Mouse (Mus musculus) forebrain, postnatal 0 days (tissue): ENCODE measurements around the gene Unc45b. TPM values are rescaled to one million over a fixed set of nuclear protein-coding genes. Genes with fewer than 3 reads are reported as not detected.

Experiments
- ATAC-seq: fragments of 200-750 bp; cut with Nextera tagmentation; 2 replicates; pipeline ENCODE4 v1.8.0; 2017; ENCODE audit warnings: mild to moderate bottlenecking, moderate library complexity
- DNase-seq: peaks from one replicate; pipeline ENCODE4 v3.0.0-alpha.2; 2015
- H3K27ac ChIP-seq: fragments of 300-500 bp; sonication (generic); 2 replicates; pipeline ENCODE4 v1.5.1; 2014; ENCODE audit warnings: low read depth, mild to moderate bottlenecking, antibody characterized with exemption, low read length, moderate library complexity, mixed read lengths
- H3K27me3 ChIP-seq: fragments of 300-500 bp; sonication (generic); 2 replicates; pipeline ENCODE4 v1.6.1; 2014; ENCODE audit warnings: mild to moderate bottlenecking, low read length, mixed read lengths; ENCODE audit not compliant: insufficient read depth
- H3K36me3 ChIP-seq: fragments of 300-500 bp; sonication (generic); 2 replicates; pipeline ENCODE4 v1.6.1; 2014; ENCODE audit warnings: mild to moderate bottlenecking, moderate library complexity; ENCODE audit not compliant: insufficient read depth
- H3K4me1 ChIP-seq: fragments of 300-500 bp; sonication (generic); 2 replicates; pipeline ENCODE4 v1.6.1; 2014; ENCODE audit warnings: antibody characterized with exemption; ENCODE audit not compliant: insufficient read depth
- H3K4me2 ChIP-seq: fragments of 300-500 bp; sonication (generic); 2 replicates; pipeline ENCODE4 v1.6.1; 2014; ENCODE audit warnings: low read depth, mild to moderate bottlenecking, moderate library complexity
- H3K4me3 ChIP-seq: fragments of 300-500 bp; sonication (generic); 2 replicates; pipeline ENCODE4 v1.5.1; 2014; ENCODE audit warnings: low read depth, low read length, mixed read lengths
- H3K9ac ChIP-seq: fragments of 300-500 bp; sonication (generic); 2 replicates; pipeline ENCODE4 v1.6.1; 2014; ENCODE audit warnings: mild to moderate bottlenecking
- H3K9me3 ChIP-seq: fragments of 300-500 bp; sonication (generic); 2 replicates; pipeline ENCODE4 v1.6.1; 2016; ENCODE audit warnings: low read length
- CTCF ChIP-seq: sonication (generic); IDR thresholded peaks from 2 replicates; pipeline ENCODE4 v1.5.1; 2016; ENCODE audit warnings: antibody characterized with exemption, control low read depth, low read depth
- WGBS: fragments of 180-500 bp; shearing (Covaris S2); extraction: QIAGEN DNeasy Blood & Tissue Kit; methylation state at CpG from one replicate; pipeline ENCODE4 v1.1.7; 2014; 5-methylcytosine and 5-hydroxymethylcytosine counted together
- polyA plus RNA-seq: library from polyadenylated mRNA; unstranded; fragments of >200 nt; fragmentation: Nextera tagmentation; extraction: Ambion mirVana; gene quantifications from 2 replicates; pipeline ENCODE4 v1.2.1, GENCODE M21; 2015
- total RNA-seq: library from RNA; depleted of rRNA; stranded (reverse); fragments of >200 nt; gene quantifications from 2 replicates; pipeline ENCODE4 v1.2.3, GENCODE M21; 2014

The Unc45b gene
- total and polyA plus RNA-seq, 2 experiments from 2014 or later: 1.4 to 2.4 TPM

DNA sequence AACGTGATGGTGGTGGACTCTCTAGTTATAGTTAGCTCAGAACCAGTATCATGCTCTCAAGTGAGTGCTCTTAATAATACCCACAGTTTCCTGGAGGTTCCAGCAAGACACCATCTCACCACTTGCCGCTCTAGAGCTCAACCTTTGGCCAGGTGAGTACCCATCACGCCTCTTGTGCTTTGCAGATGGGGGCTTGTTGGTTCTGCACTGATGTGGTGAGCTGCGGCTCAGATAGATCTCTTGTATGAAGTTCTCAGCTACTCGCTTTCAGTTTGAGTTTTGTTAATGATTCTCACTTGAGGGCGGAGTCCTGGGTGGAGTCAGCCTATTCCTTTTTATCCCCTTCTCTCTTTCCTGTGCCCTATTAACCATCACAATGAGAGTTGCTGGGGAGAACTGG lies 44.3 kb downstream of the Unc45b start:
- ATAC-seq (no peak), DNase-seq (no peak)
- Histone ChIP-seq H3K9ac (no peak overlapping the region), H3K9me3 (no peaks in the 10 kb centered on the region), H3K4me3 (no peak overlapping the region), H3K27me3 (peaks cover 32% of the 10 kb centered on the region), H3K27ac (no peak overlapping the region), H3K4me1 (no peaks in the 10 kb centered on the region), H3K4me2 (no peak overlapping the region), H3K36me3 (no peaks in the 10 kb centered on the region)
- no peak for TF ChIP-seq CTCF
- 87% methylated on average over 6 of the region's 6 CpGs for whole genome bisulfite sequencing

DNA sequence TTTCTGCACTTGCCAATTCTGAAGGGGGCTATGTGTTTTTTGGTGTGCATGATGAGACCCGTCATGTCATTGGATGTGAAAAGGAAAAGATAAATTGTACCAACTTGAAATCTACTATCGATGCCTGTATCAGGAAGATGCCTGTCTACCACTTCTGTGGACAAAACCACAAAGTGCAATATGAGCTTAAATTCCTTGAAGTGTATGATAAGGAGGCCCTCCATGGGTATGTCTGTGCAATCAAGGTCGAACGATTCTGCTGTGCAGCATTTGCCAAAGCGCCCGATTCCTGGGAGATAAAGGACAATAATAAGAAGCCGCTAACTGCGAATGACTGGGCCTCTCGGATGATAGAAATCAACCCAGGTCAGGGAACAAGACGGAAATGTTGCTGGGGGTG lies 46.6 kb downstream of the Unc45b start:
- Histone ChIP-seq H3K9me3 (no peaks in the 10 kb centered on the region), H3K27ac (no peak overlapping the region), H3K4me3 (no peak overlapping the region), H3K4me1 (no peaks in the 10 kb centered on the region), H3K36me3 (no peaks in the 10 kb centered on the region), H3K4me2 (no peak overlapping the region), H3K9ac (no peak overlapping the region), H3K27me3 (peaks cover 13% of the 10 kb centered on the region; the same call in 1 of the 2 replicates)
- no peak for TF ChIP-seq CTCF
- no peak for ATAC-seq
- DNase-seq: no peak
- WGBS: 79% methylated on average over 10 of the region's 10 CpGs

DNA sequence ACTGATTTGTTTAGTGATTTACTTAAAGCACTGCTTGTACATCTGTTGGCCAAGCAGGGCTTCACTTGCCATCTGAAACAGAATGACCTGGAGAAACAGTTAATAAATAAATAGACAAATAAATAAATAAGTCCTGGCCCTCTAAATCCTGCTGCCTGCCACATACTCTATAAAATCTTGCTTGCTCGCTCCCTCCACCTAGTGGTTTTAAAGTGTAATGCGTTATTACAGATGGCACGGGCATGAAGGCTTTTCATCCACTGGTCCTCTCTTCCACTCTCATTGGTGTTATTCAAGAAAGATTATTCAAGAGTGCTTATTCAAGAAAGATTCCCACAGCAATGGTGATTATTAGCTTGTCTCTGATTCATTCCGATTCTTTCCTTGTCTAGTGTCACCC lies 49.3 kb downstream of the Unc45b start:
- Histone ChIP-seq H3K4me1 (no peaks in the 10 kb centered on the region), H3K9me3 (no peaks in the 10 kb centered on the region), H3K27ac (no peak overlapping the region), H3K9ac (no peak overlapping the region), H3K4me2 (no peak overlapping the region), H3K4me3 (no peak overlapping the region), H3K36me3 (no peaks in the 10 kb centered on the region), H3K27me3 (no peaks in the 10 kb centered on the region; the same call in 1 of the 2 replicates)
- WGBS: 16% methylated on average over 4 of the region's 4 CpGs
- ATAC-seq: no peak
- peak; percentile 71 for TF ChIP-seq CTCF
- peak; percentile 10 for DNase-seq

DNA sequence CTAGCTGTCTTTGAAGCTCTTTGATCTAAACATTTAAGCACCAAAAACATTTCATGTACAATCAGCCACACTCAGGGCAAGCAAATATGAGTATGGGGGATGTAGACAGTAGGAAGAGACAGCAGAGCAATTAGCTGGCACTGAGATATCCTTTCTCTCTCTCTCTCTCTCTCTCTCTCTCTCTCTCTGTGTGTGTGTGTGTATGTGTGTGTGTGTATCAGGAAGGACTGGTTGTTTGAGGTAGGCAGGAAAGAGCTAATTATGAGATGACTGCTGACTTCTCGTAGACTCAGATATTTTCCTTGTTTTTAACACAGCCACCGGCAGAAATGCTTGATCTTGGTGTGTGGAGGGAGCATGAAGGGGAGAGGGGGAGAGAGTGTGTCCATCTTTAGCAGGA lies 51.4 kb downstream of the Unc45b start:
- H3K27ac ChIP-seq: no peak overlapping the region
- no peak for ATAC-seq
- no peak for TF ChIP-seq CTCF
- H3K27me3 ChIP-seq: no peaks in the 10 kb centered on the region
- DNase-seq: no peak
- H3K4me2 ChIP-seq: no peak overlapping the region
- 68% methylated on average over 2 of the region's 2 CpGs for WGBS
- H3K36me3 ChIP-seq: no peaks in the 10 kb centered on the region
- no peak overlapping the region for H3K9ac ChIP-seq
- H3K9me3 ChIP-seq: no peaks in the 10 kb centered on the region
- no peak overlapping the region for H3K4me3 ChIP-seq
- no peaks in the 10 kb centered on the region for H3K4me1 ChIP-seq

DNA sequence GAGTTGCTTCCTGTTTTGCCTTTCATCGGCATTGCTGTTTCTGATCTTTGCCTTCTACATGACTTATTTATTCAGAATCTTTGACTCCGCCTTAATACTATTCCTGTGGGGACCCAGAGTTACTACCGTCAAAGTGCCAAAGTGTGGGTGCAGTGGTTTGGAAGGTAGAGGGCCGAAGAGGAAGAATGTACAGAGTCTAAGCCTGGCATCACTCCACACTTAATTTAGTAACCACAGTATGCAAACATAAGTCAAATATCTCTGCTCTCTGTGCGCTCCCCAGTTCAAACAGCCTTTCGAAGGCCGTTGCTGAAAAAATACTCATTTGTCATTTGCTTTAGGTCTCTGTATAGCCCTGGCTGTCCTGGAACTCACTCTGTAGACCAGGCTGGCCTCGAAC lies 51.9 kb downstream of the Unc45b start:
- ATAC-seq (no peak), DNase-seq (no peak)
- WGBS: 91% methylated on average over 8 of the region's 8 CpGs
- Histone ChIP-seq H3K9ac (no peak overlapping the region), H3K27ac (no peak overlapping the region), H3K36me3 (no peaks in the 10 kb centered on the region), H3K27me3 (no peaks in the 10 kb centered on the region), H3K4me3 (no peak overlapping the region), H3K4me2 (no peak overlapping the region), H3K4me1 (no peaks in the 10 kb centered on the region), H3K9me3 (no peaks in the 10 kb centered on the region)
- TF ChIP-seq CTCF: no peak

DNA sequence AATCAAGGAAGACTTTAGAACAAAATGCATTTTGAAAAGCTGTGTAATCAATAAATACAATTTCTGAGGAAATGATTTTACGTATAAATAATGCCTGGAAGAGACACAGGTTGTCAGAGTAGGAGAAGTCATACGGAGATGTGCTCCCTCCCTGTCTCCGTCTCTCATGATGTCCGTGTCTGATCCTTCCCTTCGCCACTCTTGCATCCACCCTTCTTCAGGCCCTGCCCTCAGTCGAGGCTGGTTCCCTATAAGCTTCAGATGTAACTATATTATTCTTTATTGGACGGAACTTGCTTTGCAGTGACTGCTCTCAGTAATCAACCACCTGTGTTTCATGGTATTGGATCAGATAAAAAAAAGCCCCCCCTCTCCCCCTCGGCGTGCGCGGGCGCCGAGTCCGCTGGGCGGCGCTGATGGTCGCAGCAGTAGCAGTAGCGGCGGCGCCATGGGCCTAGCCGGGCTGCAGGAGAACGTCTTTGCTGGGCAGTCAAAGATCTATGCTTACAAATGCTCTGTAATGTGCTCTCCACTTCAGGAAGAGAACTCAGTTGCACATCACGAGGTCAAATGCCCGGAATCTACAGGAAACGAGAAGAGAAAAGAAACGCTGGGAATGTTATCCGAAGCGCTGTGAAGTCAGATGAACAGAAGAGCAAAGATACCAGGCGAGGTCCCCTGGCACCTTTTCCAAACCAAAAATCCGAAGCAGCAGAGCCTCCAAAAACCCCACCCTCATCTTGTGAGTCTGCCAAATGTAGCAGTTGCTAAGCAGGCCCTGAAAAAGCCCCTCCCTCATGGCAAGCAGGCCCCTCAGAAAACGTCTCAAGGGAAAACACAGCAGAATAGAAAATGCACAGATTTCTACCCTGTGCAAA lies 60.6 kb downstream of the Unc45b start:
- peak; percentile 95 for ATAC-seq
- 3% methylated on average over 31 of the region's 31 CpGs for WGBS
- peak overlapping the region; percentile 80 for H3K27ac ChIP-seq

DNA sequence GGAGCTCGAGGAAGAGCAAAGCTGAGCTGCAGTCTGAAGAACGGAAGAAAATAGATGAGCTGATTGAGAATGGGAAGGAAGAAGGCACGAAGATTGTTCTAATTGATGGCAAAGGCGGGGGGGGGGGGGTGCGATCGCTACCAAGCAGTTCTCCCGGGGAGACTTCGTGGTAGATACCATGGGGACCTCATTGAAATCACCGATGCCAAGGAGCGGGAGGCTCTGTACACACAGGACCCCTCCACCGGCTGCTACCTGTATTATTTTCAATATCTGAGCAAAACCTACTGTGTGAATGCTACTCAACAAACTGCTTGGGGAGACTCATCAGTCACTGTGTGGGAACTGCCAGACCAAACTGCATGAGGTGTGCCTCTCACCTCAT lies 61.2 kb downstream of the Unc45b start:
- H3K9ac ChIP-seq: peak overlapping the region; percentile 52
- H3K27ac ChIP-seq: peak overlapping the region; percentile 80
- H3K36me3 ChIP-seq: no peaks in the 10 kb centered on the region
- DNase-seq (no peak), ATAC-seq (peak; percentile 58; the same call in 1 of the 2 replicates)
- H3K9me3 ChIP-seq: no peaks in the 10 kb centered on the region
- H3K27me3 ChIP-seq: no peaks in the 10 kb centered on the region
- peaks cover 6% of the 10 kb centered on the region; the same call in 1 of the 2 replicates for H3K4me1 ChIP-seq
- no peak for TF ChIP-seq CTCF
- H3K4me3 ChIP-seq: peak overlapping the region; percentile 22
- 54% methylated on average over 11 of the region's 11 CpGs for WGBS
- H3K4me2 ChIP-seq: peak overlapping the region; percentile 54

More for the DNA sequence above, 60.6 kb downstream of the Unc45b start:
- H3K27me3 ChIP-seq: no peaks in the 10 kb centered on the region
- DNase-seq: peak; percentile 83
- H3K9me3 ChIP-seq: no peaks in the 10 kb centered on the region
- TF ChIP-seq CTCF: peak; percentile 79
- H3K4me3 ChIP-seq: peak overlapping the region; percentile 22
- peaks cover 6% of the 10 kb centered on the region; the same call in 1 of the 2 replicates for H3K4me1 ChIP-seq
- peak overlapping the region; percentile 52 for H3K9ac ChIP-seq
- H3K36me3 ChIP-seq: no peaks in the 10 kb centered on the region
- peak overlapping the region; percentile 54 for H3K4me2 ChIP-seq
